Mouse (Mus musculus) thymus, adult 2 months (tissue): ENCODE measurements around the gene Slc38a10.

Experiments
- CTCF ChIP-seq: fragments of 200-500 bp; IDR thresholded peaks from 2 replicates; pipeline ENCODE4 v1.5.1; 2012; ENCODE audit warnings: mild to moderate bottlenecking, control low read depth, low read length, moderate library complexity, borderline replicate concordance; ENCODE audit not compliant: control insufficient read depth, poor library complexity, insufficient read depth; ENCODE audit errors: extremely low read depth
- POLR2A ChIP-seq: fragments of 200-500 bp; IDR thresholded peaks from 2 replicates; pipeline ENCODE4 v1.6.1; 2012; ENCODE audit warnings: mild to moderate bottlenecking, low read length, control low read depth, moderate library complexity; ENCODE audit not compliant: control insufficient read depth, poor library complexity, insufficient read depth; ENCODE audit errors: extremely low read depth

DNA sequence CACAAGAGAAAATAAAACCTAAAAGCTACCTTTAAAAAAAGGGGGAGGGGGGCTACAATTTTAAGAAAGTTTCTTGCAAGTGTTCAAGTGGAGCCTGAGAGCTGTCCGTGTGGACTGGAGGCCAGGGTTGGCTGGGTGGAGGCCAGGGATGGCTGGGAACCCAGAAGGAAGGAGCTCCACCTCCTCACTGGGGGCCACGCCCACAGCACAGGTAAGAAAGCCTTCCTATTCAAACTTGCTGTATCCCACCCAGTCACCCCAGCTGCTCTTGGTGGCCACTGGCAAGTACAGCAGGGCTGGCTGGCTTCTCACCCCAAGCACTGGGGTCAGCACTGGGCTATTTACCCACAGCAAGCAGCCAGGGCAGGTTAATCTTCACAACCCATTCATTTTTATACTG lies 44.1 kb downstream of the Slc38a10 start:
- no peak for TF ChIP-seq CTCF
- TF ChIP-seq POLR2A, result no peak
